ENCODE assay signal across 8 mouse cellular contexts in genomic region chr19:5894002-5894678, GRCm38 (mm10). TPM values are rescaled to one million over a fixed set of nuclear protein-coding genes. Genes with fewer than 3 reads are reported as not detected.
DNase-seq lines count a peak whose midpoint lies in the region; ATAC-seq and TF ChIP-seq lines count a peak whose summit lies in the region.

Tigd3 (minus strand) TSS chr19:5894149.

- peak; percentile 49 for TF ChIP-seq POLR2A in embryonic fibroblast, embryonic 13.5 days (IDR thresholded peaks at IDR 0.05; ENCODE audit: low read depth, low read length)

- peaks cover 3% of the 10 kb centered on the region; the same call in 1 of the 2 replicates for H3K4me1 ChIP-seq in embryonic fibroblast, embryonic 13.5 days (ENCODE audit: control insufficient read depth, insufficient read depth, low read length)
- peaks cover 30% of the 10 kb centered on the region for H3K4me1 ChIP-seq in heart, embryonic 10.5 days
- H3K4me1 ChIP-seq in kidney, embryonic 14.5 days (ENCODE audit: control insufficient read depth, insufficient read depth, low read length) = peaks cover 10% of the 10 kb centered on the region; the same call in 1 of the 2 replicates
- H3K4me1 ChIP-seq in limb, embryonic 15.5 days = peaks cover 19% of the 10 kb centered on the region
- peaks cover 9% of the 10 kb centered on the region for H3K4me1 ChIP-seq in midbrain, postnatal 0 days (ENCODE audit: insufficient read depth, low read length)

- H3K4me3 ChIP-seq in C2C12 (ENCODE audit: insufficient read depth, poor library complexity, severe bottlenecking) = peak within 1 kb of the TSS; percentile 28
- H3K4me3 ChIP-seq in embryonic fibroblast, embryonic 13.5 days (ENCODE audit: insufficient read depth, low read length) = peak within 1 kb of the TSS; percentile 16
- peak within 1 kb of the TSS; percentile 79 for H3K4me3 ChIP-seq in heart, embryonic 10.5 days
- H3K4me3 ChIP-seq in kidney, embryonic 14.5 days (ENCODE audit: low read length) = peak within 1 kb of the TSS; percentile 64
- peak within 1 kb of the TSS; percentile 56 for H3K4me3 ChIP-seq in limb, embryonic 15.5 days
- peak within 1 kb of the TSS; percentile 65 for H3K4me3 ChIP-seq in midbrain, postnatal 0 days (ENCODE audit: low read depth, low read length)

- H3K4me2 ChIP-seq in kidney, embryonic 14.5 days (replicated peaks; ENCODE audit: low read depth, low read length) = peak within 1 kb of the TSS; percentile 93
- peak within 1 kb of the TSS; percentile 85 for H3K4me2 ChIP-seq in limb, embryonic 15.5 days
- peak within 1 kb of the TSS; percentile 70 for H3K4me2 ChIP-seq in midbrain, postnatal 0 days (ENCODE audit: low read depth, low read length, poor library complexity, severe bottlenecking)

- no peaks in the 10 kb centered on the region for H3K9me3 ChIP-seq in heart, embryonic 10.5 days
- H3K9me3 ChIP-seq in kidney, embryonic 14.5 days (ENCODE audit: control insufficient read depth, low read length) = no peaks in the 10 kb centered on the region
- H3K9me3 ChIP-seq in limb, embryonic 15.5 days = no peaks in the 10 kb centered on the region
- H3K9me3 ChIP-seq in midbrain, postnatal 0 days (ENCODE audit: low read length) = no peaks in the 10 kb centered on the region

- peak within 1 kb of the TSS; percentile 79 for H3K9ac ChIP-seq in kidney, embryonic 14.5 days (ENCODE audit: low read depth, low read length)
- H3K9ac ChIP-seq in limb, embryonic 15.5 days = peak within 1 kb of the TSS; percentile 69
- H3K9ac ChIP-seq in midbrain, postnatal 0 days (replicated peaks; ENCODE audit: low read length, poor library complexity, severe bottlenecking) = peak within 1 kb of the TSS; percentile 83

- H3K27ac ChIP-seq in embryonic fibroblast, embryonic 13.5 days (ENCODE audit: insufficient read depth, low read length) = no peak within 1 kb of the TSS
- H3K27ac ChIP-seq in heart, embryonic 10.5 days = peak within 1 kb of the TSS; percentile 95
- H3K27ac ChIP-seq in kidney, embryonic 14.5 days (ENCODE audit: low read depth, low read length) = no peak within 1 kb of the TSS
- peak within 1 kb of the TSS; percentile 38; the same call in 1 of the 2 replicates for H3K27ac ChIP-seq in limb, embryonic 15.5 days
- peak within 1 kb of the TSS; percentile 85 for H3K27ac ChIP-seq in midbrain, postnatal 0 days (ENCODE audit: low read depth, low read length)

- DNase-seq in brain, adult 2 months (ENCODE audit: low read depth, low spot score) = peak; percentile 97
- peak; percentile 98 for DNase-seq in heart, embryonic 10.5 days (ENCODE audit: low spot score)
- DNase-seq in midbrain, postnatal 0 days (ENCODE audit: low spot score) = peak; percentile 98
- peak; percentile 96 to 97 for DNase-seq in spleen, postnatal 10 days (ENCODE audit: low spot score in 2 of 2)

- H3K79me3 ChIP-seq in C2C12 (ENCODE audit: low read depth) = no peaks in the 10 kb centered on the region

- 3% methylated on average over 36 of the region's 36 CpGs for WGBS in heart, embryonic 10.5 days
- 2% methylated on average over 36 of the region's 36 CpGs for WGBS in kidney, embryonic 14.5 days
- 2% methylated on average over 36 of the region's 36 CpGs for WGBS in limb, embryonic 15.5 days
- WGBS in midbrain, postnatal 0 days = 3% methylated on average over 33 of the region's 36 CpGs

- TF ChIP-seq CTCF in C2C12 (IDR thresholded peaks at IDR 0.05; ENCODE audit: control insufficient read depth, insufficient read depth, insufficient read length) = no peak
- TF ChIP-seq CTCF in embryonic fibroblast, embryonic 13.5 days (IDR thresholded peaks at IDR 0.05; ENCODE audit: borderline replicate concordance, insufficient read depth, low read length) = no peak
- no peak for TF ChIP-seq CTCF in midbrain, postnatal 0 days (IDR thresholded peaks at IDR 0.05)

- peak; percentile 97 for ATAC-seq in kidney, embryonic 14.5 days (ENCODE audit: low FRiP score, low TSS enrichment)
- peak; percentile 95 for ATAC-seq in limb, embryonic 15.5 days (ENCODE audit: insufficient number of reproducible peaks, low FRiP score, low TSS enrichment, low read depth)
- ATAC-seq in midbrain, postnatal 0 days (ENCODE audit: low FRiP score) = peak; percentile 97

- H3K27me3 ChIP-seq in C2C12 (ENCODE audit: control insufficient read depth, insufficient read depth, insufficient read length) = no peaks in the 10 kb centered on the region
- H3K27me3 ChIP-seq in heart, embryonic 10.5 days (ENCODE audit: insufficient read depth, poor library complexity, severe bottlenecking) = no peaks in the 10 kb centered on the region
- H3K27me3 ChIP-seq in kidney, embryonic 14.5 days (ENCODE audit: control insufficient read depth, insufficient read depth, low read length) = no peaks in the 10 kb centered on the region
- no peaks in the 10 kb centered on the region for H3K27me3 ChIP-seq in limb, embryonic 15.5 days
- no peaks in the 10 kb centered on the region for H3K27me3 ChIP-seq in midbrain, postnatal 0 days (ENCODE audit: insufficient read depth, low read length)

- H3K36me3 ChIP-seq in C2C12 (ENCODE audit: control insufficient read depth, insufficient read depth) = peaks cover 36% of the 10 kb centered on the region
- H3K36me3 ChIP-seq in heart, embryonic 10.5 days = peaks cover 46% of the 10 kb centered on the region
- H3K36me3 ChIP-seq in kidney, embryonic 14.5 days (ENCODE audit: control insufficient read depth, insufficient read depth, low read length) = peaks cover 34% of the 10 kb centered on the region
- peaks cover 36% of the 10 kb centered on the region for H3K36me3 ChIP-seq in limb, embryonic 15.5 days
- H3K36me3 ChIP-seq in midbrain, postnatal 0 days (ENCODE audit: insufficient read depth, low read length) = peaks cover 11% of the 10 kb centered on the region

- no peaks in the 10 kb centered on the region for H3K79me2 ChIP-seq in C2C12 (ENCODE audit: control insufficient read depth, insufficient read depth)

- H3ac ChIP-seq in C2C12 (ENCODE audit: control insufficient read depth, insufficient read length, low read depth) = peak within 1 kb of the TSS; percentile 76

TF ChIP-seq in C2C12, 6 proteins besides CTCF, POLR2A, EP300 and RAD21:
- TF ChIP-seq MAX (IDR thresholded peaks at IDR 0.05) (no peak), MYOD1 (IDR thresholded peaks at IDR 0.05; ENCODE audit: control insufficient read depth, insufficient read length, low read depth) (no peak), FOSL1 (IDR thresholded peaks at IDR 0.05; ENCODE audit: insufficient read depth, low read length, poor library complexity, severe bottlenecking) (no peak), CEBPB (IDR thresholded peaks at IDR 0.05; ENCODE audit: low read depth) (no peak), MYOG (IDR thresholded peaks at IDR 0.05; ENCODE audit: control insufficient read depth, extremely low read depth, insufficient read length) (no peak), USF1 (IDR thresholded peaks at IDR 0.05; ENCODE audit: low read depth) (no peak)
TF ChIP-seq in C2C12: peak in this region for 0.

RNA-seq across cellular contexts. Expression of gene Tigd3, which starts in this region (rescaled TPM):
- 1.0 TPM for polyA plus RNA-seq in C2C12 (2012; fragmentation: generic; extraction: Trizol)
- polyA plus RNA-seq in embryonic fibroblast, embryonic 13.5 days (2011; ENCODE audit: insufficient read length, low read depth, missing spikeins) = 0.60 and 1.5 TPM in 2 replicates
- polyA plus RNA-seq in heart, embryonic 10.5 days (2016; fragmentation: Nextera tagmentation; extraction: Ambion mirVana) = 2.4 and 2.9 TPM in 2 replicates
- polyA plus RNA-seq in kidney, embryonic 14.5 days (2014; fragmentation: Nextera tagmentation; extraction: Ambion mirVana) = 2.9 and 4.0 TPM in 2 replicates
- polyA plus RNA-seq in limb, embryonic 15.5 days (2015; fragmentation: Nextera tagmentation; extraction: Ambion mirVana) = 3.1 TPM in 2 replicates
- total RNA-seq in midbrain, postnatal 0 days (2014; rRNA removed) = 9.0 and 11.4 TPM in 2 replicates
- 10.6 and 10.9 TPM in 2 replicates for polyA plus RNA-seq in midbrain, postnatal 0 days (2015; fragmentation: Nextera tagmentation; extraction: Ambion mirVana)

Comparison
In these comparisons a context has a peak if more than half of its experiments do, and no peak if none do; other contexts are left out.
1. H3K4me3 ChIP-seq: peak in every context shown above with its lines; median percentile 79 in heart, embryonic 10.5 days; 65 in midbrain, postnatal 0 days; 64 in kidney, embryonic 14.5 days; 56 in limb, embryonic 15.5 days; 28 in C2C12; 16 in embryonic fibroblast, embryonic 13.5 days.
2. H3K27ac ChIP-seq: peak in heart, embryonic 10.5 days (single experiment), limb, embryonic 15.5 days (single experiment) and midbrain, postnatal 0 days (single experiment); none in embryonic fibroblast, embryonic 13.5 days (single experiment) and kidney, embryonic 14.5 days (single experiment).
3. Peak in every context shown above with its lines, with median percentiles within 50 percentile points of each other: DNase-seq, ATAC-seq, H3K4me2 ChIP-seq and H3K9ac ChIP-seq.